Mouse (Mus musculus): ENCODE results near the gene Rdh1. TPM values are rescaled to one million over a fixed set of nuclear protein-coding genes. Genes with fewer than 3 reads are reported as not detected.

The Rdh1 gene
- not detected for total RNA-seq (2021)
- long read RNA-seq, experiment 1, result 0 reads
- long read RNA-seq, experiment 2, result 0 reads

GRCm38 (mm10) chr10:127759181-127760110 lies at the start of gene Rdh1, which contains the start of gene Rdh16f1:
Gene Rdh1 (plus strand): TSS chr10:127759721.
Gene Rdh16f1 (plus strand): TSS chr10:127759787.
- DNase-seq (ENCODE audit: low spot score), result no peak

- no peak for DNase-seq (ENCODE audit: low spot score)
These were observed 49.2 kb upstream of the Rdh1 start for GRCm38 (mm10) chr10:127710331-127710730.

- DNase-seq (ENCODE audit: low spot score), result no peak
These were observed 46.8 kb upstream of the Rdh1 start for GRCm38 (mm10) chr10:127712736-127713135.

GRCm38 (mm10) chr10:127721671-127722418 lies 37.7 kb upstream of the Rdh1 start:
- DNase-seq (ENCODE audit: low spot score), result no peak

GRCm38 (mm10) chr10:127724178-127724577 lies 35.3 kb upstream of the Rdh1 start, which contains the start of gene Tac2:
Gene Tac2 (plus strand): TSS chr10:127724478.
- DNase-seq (ENCODE audit: low spot score), result no peak

GRCm38 (mm10) chr10:127725136-127725535 lies 34.4 kb upstream of the Rdh1 start:
- DNase-seq (ENCODE audit: low spot score), result no peak

GRCm38 (mm10) chr10:127728437-127728836 lies 31.1 kb upstream of the Rdh1 start:
- no peak for DNase-seq (ENCODE audit: low spot score)

- no peak for DNase-seq (ENCODE audit: low spot score)
These were observed 29.1 kb upstream of the Rdh1 start for GRCm38 (mm10) chr10:127730285-127730932.

- no peak for DNase-seq (ENCODE audit: low spot score)
These were observed 28.6 kb upstream of the Rdh1 start for GRCm38 (mm10) chr10:127730933-127731310.

- no peak for DNase-seq (ENCODE audit: low spot score)
These were observed 28.1 kb upstream of the Rdh1 start for GRCm38 (mm10) chr10:127731397-127731796.

- DNase-seq (ENCODE audit: low spot score), result no peak
These were observed 25.1 kb upstream of the Rdh1 start for GRCm38 (mm10) chr10:127734434-127734833.

- no peak for DNase-seq (ENCODE audit: low spot score)
These were observed 23.3 kb upstream of the Rdh1 start for GRCm38 (mm10) chr10:127736266-127736665.

GRCm38 (mm10) chr10:127736916-127737315 lies 22.6 kb upstream of the Rdh1 start:
- DNase-seq (ENCODE audit: low spot score), result no peak

- DNase-seq (ENCODE audit: low spot score), result no peak
These were observed 22.0 kb upstream of the Rdh1 start for GRCm38 (mm10) chr10:127737552-127737951.

- peak; percentile 41 for DNase-seq (ENCODE audit: low spot score)
These were observed 21.2 kb upstream of the Rdh1 start for GRCm38 (mm10) chr10:127738151-127738882.

- DNase-seq (ENCODE audit: low spot score), result peak; percentile 69
These were observed 20.3 kb upstream of the Rdh1 start, which contains the start of gene Zbtb39 for GRCm38 (mm10) chr10:127739083-127739660. Gene Zbtb39 (plus strand): TSS chr10:127739538.

GRCm38 (mm10) chr10:127739661-127740161 lies 19.8 kb upstream of the Rdh1 start:
- no peak for DNase-seq (ENCODE audit: low spot score)

- DNase-seq (ENCODE audit: low spot score), result no peak
These were observed 14.9 kb upstream of the Rdh1 start for GRCm38 (mm10) chr10:127744661-127745060.

GRCm38 (mm10) chr10:127745886-127746285 lies 13.6 kb upstream of the Rdh1 start:
- no peak for DNase-seq (ENCODE audit: low spot score)

GRCm38 (mm10) chr10:127747254-127747653 lies 12.3 kb upstream of the Rdh1 start:
- no peak for DNase-seq (ENCODE audit: low spot score)

All from gastrocnemius, adult 18-20 months (tissue).